Mouse (Mus musculus): ENCODE results near the gene Lin28a. TPM values are rescaled to one million over a fixed set of nuclear protein-coding genes. Genes with fewer than 3 reads are reported as not detected.
A peak's percentile ranks its signal among the peaks of the same experiment; 100 is the strongest.

The Lin28a gene
- polyA plus RNA-seq, 1 experiment from 2014 or later: not detected

GRCm38 (mm10) chr4:134051912-134052311 is 33.3 kb upstream of the Lin28a start:
- H3K36me3 ChIP-seq (ENCODE audit: insufficient read depth, low read length): no peaks in the 10 kb centered on the region
- DNase-seq (ENCODE audit: low spot score): no peak
- H3K9me3 ChIP-seq (replicated peaks; ENCODE audit: low read length): no peaks in the 10 kb centered on the region
- no peak for ATAC-seq (replicated peaks; ENCODE audit: low FRiP score, low read depth)
- no peaks in the 10 kb centered on the region for H3K27me3 ChIP-seq (ENCODE audit: insufficient read depth, low read length)
- no peak overlapping the region for H3K27ac ChIP-seq
- WGBS: 79% methylated on average over 5 of the region's 5 CpGs
- H3K9ac ChIP-seq (ENCODE audit: low read depth, low read length): no peak overlapping the region
- no peak overlapping the region for H3K4me3 ChIP-seq (replicated peaks; ENCODE audit: low read depth, low read length)
- H3K4me1 ChIP-seq (replicated peaks; ENCODE audit: insufficient read depth, low read length): no peaks in the 10 kb centered on the region
- no peak overlapping the region for H3K4me2 ChIP-seq (ENCODE audit: low read length)
- no peak for TF ChIP-seq CTCF (IDR thresholded peaks at IDR 0.05; ENCODE audit: low read depth)

GRCm38 (mm10) chr4:134047648-134048047 is 29.0 kb upstream of the Lin28a start:
- H3K4me2 ChIP-seq (ENCODE audit: low read length): no peak overlapping the region
- TF ChIP-seq CTCF (IDR thresholded peaks at IDR 0.05; ENCODE audit: low read depth): no peak
- no peak overlapping the region for H3K4me3 ChIP-seq (replicated peaks; ENCODE audit: low read depth, low read length)
- 55% methylated on average over 5 of the region's 5 CpGs for WGBS
- H3K4me1 ChIP-seq (replicated peaks; ENCODE audit: insufficient read depth, low read length): no peaks in the 10 kb centered on the region
- ATAC-seq (replicated peaks; ENCODE audit: low FRiP score, low read depth) (no peak), DNase-seq (ENCODE audit: low spot score) (no peak)
- no peak overlapping the region for H3K9ac ChIP-seq (ENCODE audit: low read depth, low read length)
- no peaks in the 10 kb centered on the region for H3K27me3 ChIP-seq (ENCODE audit: insufficient read depth, low read length)
- H3K9me3 ChIP-seq (replicated peaks; ENCODE audit: low read length): no peaks in the 10 kb centered on the region
- H3K36me3 ChIP-seq (ENCODE audit: insufficient read depth, low read length): no peaks in the 10 kb centered on the region
- no peak overlapping the region for H3K27ac ChIP-seq

DNA sequence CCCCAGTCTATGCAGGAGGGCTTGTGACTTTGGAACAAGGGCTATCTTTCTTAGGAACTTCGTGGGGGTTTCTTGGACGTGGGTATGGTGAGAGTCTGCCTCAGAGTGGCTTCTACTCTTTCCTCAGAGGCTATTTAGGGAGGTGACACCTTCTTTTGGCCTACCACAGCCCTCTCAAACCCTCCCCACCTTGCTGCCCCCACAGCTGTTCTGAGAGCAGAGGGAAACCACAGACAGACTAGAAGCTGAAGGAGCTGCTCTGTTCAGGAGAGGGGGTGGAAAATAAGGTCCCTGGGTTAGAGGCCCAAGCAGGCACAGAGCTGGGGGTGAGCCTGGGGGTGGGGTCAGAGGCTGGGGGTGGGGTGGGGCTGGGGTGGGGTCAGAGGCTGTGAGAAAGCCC is 24.4 kb upstream of the Lin28a start:
- Histone ChIP-seq H3K4me2 (ENCODE audit: low read length) (no peak overlapping the region), H3K27me3 (ENCODE audit: insufficient read depth, low read length) (no peaks in the 10 kb centered on the region), H3K4me3 (replicated peaks; ENCODE audit: low read depth, low read length) (no peak overlapping the region), H3K27ac (no peak overlapping the region), H3K4me1 (replicated peaks; ENCODE audit: insufficient read depth, low read length) (no peaks in the 10 kb centered on the region), H3K36me3 (ENCODE audit: insufficient read depth, low read length) (no peaks in the 10 kb centered on the region), H3K9ac (ENCODE audit: low read depth, low read length) (no peak overlapping the region), H3K9me3 (replicated peaks; ENCODE audit: low read length) (no peaks in the 10 kb centered on the region)
- 51% methylated on average over 2 of the region's 2 CpGs for WGBS
- ATAC-seq (replicated peaks; ENCODE audit: low FRiP score, low read depth) (no peak), DNase-seq (ENCODE audit: low spot score) (no peak)
- no peak for TF ChIP-seq CTCF (IDR thresholded peaks at IDR 0.05; ENCODE audit: low read depth)

DNA sequence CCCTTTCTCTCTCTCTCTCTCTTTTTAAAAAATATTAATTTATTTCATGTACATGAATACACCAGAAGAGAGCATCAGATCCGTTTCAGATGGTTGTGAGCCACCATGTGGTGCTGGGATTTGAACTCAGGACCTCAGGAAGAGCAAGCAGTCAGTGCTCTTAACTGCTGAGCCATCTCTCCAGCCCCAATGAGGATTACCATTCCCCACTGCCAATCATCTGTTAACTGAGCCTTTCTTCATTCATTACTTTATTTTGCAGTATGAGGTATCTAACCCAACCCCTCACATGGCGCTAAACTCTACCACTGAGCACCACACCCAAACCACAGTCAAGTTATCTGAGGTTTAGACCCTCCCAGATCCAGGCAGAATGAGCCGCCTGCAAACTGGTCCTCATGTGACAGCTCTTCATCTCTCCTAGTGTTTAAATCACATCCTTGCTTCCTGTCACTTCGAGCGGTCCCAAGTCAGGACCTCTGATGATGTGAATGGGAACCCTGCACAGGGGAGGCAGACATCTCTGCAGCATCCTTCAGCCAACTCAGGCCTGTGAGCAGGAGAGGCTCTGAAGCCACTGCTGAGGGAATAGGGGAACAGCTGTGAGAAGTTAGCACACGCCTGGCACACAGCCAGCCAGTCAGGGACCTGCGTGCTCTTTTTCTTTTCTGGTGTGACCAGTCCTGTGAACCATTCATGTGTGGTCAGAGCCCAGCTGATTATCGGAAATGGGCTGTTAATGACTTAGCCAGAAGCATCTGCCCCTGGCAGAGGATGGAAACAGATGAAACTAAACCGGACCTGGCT is 22.9 kb upstream of the Lin28a start:
- H3K36me3 ChIP-seq (ENCODE audit: insufficient read depth, low read length): no peaks in the 10 kb centered on the region
- no peak overlapping the region for H3K4me2 ChIP-seq (ENCODE audit: low read length)
- H3K27me3 ChIP-seq (ENCODE audit: insufficient read depth, low read length): no peaks in the 10 kb centered on the region
- ATAC-seq (replicated peaks; ENCODE audit: low FRiP score, low read depth): no peak
- peak; percentile 69 for DNase-seq (ENCODE audit: low spot score)
- 34% methylated on average over 9 of the region's 9 CpGs for WGBS
- H3K27ac ChIP-seq: no peak overlapping the region
- no peak overlapping the region for H3K4me3 ChIP-seq (replicated peaks; ENCODE audit: low read depth, low read length)
- TF ChIP-seq CTCF (IDR thresholded peaks at IDR 0.05; ENCODE audit: low read depth): no peak
- H3K9ac ChIP-seq (ENCODE audit: low read depth, low read length): no peak overlapping the region
- H3K4me1 ChIP-seq (replicated peaks; ENCODE audit: insufficient read depth, low read length): no peaks in the 10 kb centered on the region
- no peaks in the 10 kb centered on the region for H3K9me3 ChIP-seq (replicated peaks; ENCODE audit: low read length)

- peak; percentile 99 for TF ChIP-seq CTCF (IDR thresholded peaks at IDR 0.05; ENCODE audit: low read depth)
- Histone ChIP-seq H3K4me3 (replicated peaks; ENCODE audit: low read depth, low read length) (no peak overlapping the region), H3K9me3 (replicated peaks; ENCODE audit: low read length) (no peaks in the 10 kb centered on the region), H3K36me3 (ENCODE audit: insufficient read depth, low read length) (no peaks in the 10 kb centered on the region), H3K9ac (ENCODE audit: low read depth, low read length) (no peak overlapping the region), H3K4me1 (replicated peaks; ENCODE audit: insufficient read depth, low read length) (no peaks in the 10 kb centered on the region), H3K27ac (no peak overlapping the region), H3K27me3 (ENCODE audit: insufficient read depth, low read length) (no peaks in the 10 kb centered on the region), H3K4me2 (ENCODE audit: low read length) (no peak overlapping the region)
- ATAC-seq (replicated peaks; ENCODE audit: low FRiP score, low read depth): no peak
- 6% methylated on average over 16 of the region's 16 CpGs for WGBS
- peak; percentile 66 for DNase-seq (ENCODE audit: low spot score)
Measured at GRCm38 (mm10) chr4:134035953-134036352, 17.3 kb upstream of the Lin28a start.

- Histone ChIP-seq H3K4me3 (replicated peaks; ENCODE audit: low read depth, low read length) (no peak overlapping the region), H3K36me3 (ENCODE audit: insufficient read depth, low read length) (no peaks in the 10 kb centered on the region), H3K27me3 (ENCODE audit: insufficient read depth, low read length) (no peaks in the 10 kb centered on the region), H3K4me2 (ENCODE audit: low read length) (no peak overlapping the region), H3K4me1 (replicated peaks; ENCODE audit: insufficient read depth, low read length) (no peaks in the 10 kb centered on the region), H3K9me3 (replicated peaks; ENCODE audit: low read length) (no peaks in the 10 kb centered on the region), H3K9ac (ENCODE audit: low read depth, low read length) (no peak overlapping the region), H3K27ac (no peak overlapping the region)
- no peak for TF ChIP-seq CTCF (IDR thresholded peaks at IDR 0.05; ENCODE audit: low read depth)
- WGBS: 63% methylated on average over 9 of the region's 9 CpGs
- DNase-seq (ENCODE audit: low spot score) (no peak), ATAC-seq (replicated peaks; ENCODE audit: low FRiP score, low read depth) (no peak)
Measured at GRCm38 (mm10) chr4:134025802-134026201, 7.2 kb upstream of the Lin28a start.

Data from kidney, postnatal 0 days (tissue).